Mouse (Mus musculus) forebrain, embryonic 12.5 days (tissue): ENCODE measurements around the gene Ypel3. TPM values are rescaled to one million over a fixed set of nuclear protein-coding genes. Genes with fewer than 3 reads are reported as not detected.
"Not testable (repeated sequence)": the region's sequence is repeated elsewhere in the genome, so short reads cannot be mapped to it uniquely, and the experiment has no call there.

Experiments
- ATAC-seq: fragments of 200-750 bp; cut with Nextera tagmentation; 2 replicates; pipeline ENCODE4 v1.8.0; 2017; ENCODE audit warnings: moderate TSS enrichment; ENCODE audit not compliant: low FRiP score
- H3K27ac ChIP-seq: fragments of 300-500 bp; sonication (generic); 2 replicates; pipeline ENCODE4 v1.5.1; 2016; ENCODE audit warnings: mild to moderate bottlenecking
- H3K27me3 ChIP-seq: fragments of 300-500 bp; sonication (generic); 2 replicates; pipeline ENCODE4 v1.6.1; 2016; ENCODE audit warnings: mild to moderate bottlenecking
- H3K36me3 ChIP-seq: fragments of 300-500 bp; sonication (generic); replicated peaks from 2 replicates; pipeline ENCODE4 v1.6.1; 2016; ENCODE audit warnings: mild to moderate bottlenecking
- H3K4me1 ChIP-seq: fragments of 300-500 bp; sonication (generic); 2 replicates; pipeline ENCODE4 v1.6.1; 2016
- H3K4me2 ChIP-seq: fragments of 300-500 bp; sonication (generic); 2 replicates; pipeline ENCODE4 v1.6.1; 2016; ENCODE audit warnings: mild to moderate bottlenecking, moderate library complexity
- H3K4me3 ChIP-seq: fragments of 300-500 bp; sonication (generic); replicated peaks from 2 replicates; pipeline ENCODE4 v1.5.1; 2016; ENCODE audit warnings: mild to moderate bottlenecking
- H3K9ac ChIP-seq: fragments of 300-500 bp; sonication (generic); 2 replicates; pipeline ENCODE4 v1.6.1; 2016; ENCODE audit warnings: mild to moderate bottlenecking
- H3K9me3 ChIP-seq: fragments of 300-500 bp; sonication (generic); 2 replicates; pipeline ENCODE4 v1.6.1; 2016
- WGBS: fragments of 180-500 bp; shearing (Covaris S2); methylation state at CpG from one replicate; pipeline ENCODE4 v1.1.7; 2016; 5-methylcytosine and 5-hydroxymethylcytosine counted together
- polyA plus RNA-seq: library from polyadenylated mRNA; unstranded; fragments of >200 nt; fragmentation: Nextera tagmentation; extraction: Ambion mirVana; gene quantifications from 2 replicates; pipeline ENCODE4 v1.2.1, GENCODE M21; 2016

Gene Ypel3
- 91.8 and 92.7 TPM in 2 replicates for polyA plus RNA-seq

- no peaks in the 10 kb centered on the region for H3K9me3 ChIP-seq
- peak within 1 kb of the TSS; percentile 84 for H3K27ac ChIP-seq
- H3K27me3 ChIP-seq = no peaks in the 10 kb centered on the region
- peak within 1 kb of the TSS; percentile 75 for H3K9ac ChIP-seq
- peaks cover 7% of the 10 kb centered on the region; the same call in 1 of the 2 replicates for H3K36me3 ChIP-seq
- H3K4me1 ChIP-seq = peaks cover 42% of the 10 kb centered on the region
- H3K4me2 ChIP-seq = peak within 1 kb of the TSS; percentile 81
- peak; percentile 90 for ATAC-seq
- WGBS = under 1% methylated on average over 26 of the region's 37 CpGs
- H3K4me3 ChIP-seq = peak within 1 kb of the TSS; percentile 66
These were observed at the start of gene Ypel3 for GRCm38 (mm10) chr7:126776598-126777057. Ypel3 (plus strand) TSS chr7:126776955.

- H3K4me2 ChIP-seq, ATAC-seq, H3K9ac ChIP-seq, H3K27me3 ChIP-seq, H3K36me3 ChIP-seq, H3K27ac ChIP-seq, H3K4me1 ChIP-seq, H3K4me3 ChIP-seq, H3K9me3 ChIP-seq: not testable (repeated sequence)
- WGBS = 85% methylated on average over 4 of the region's 4 CpGs
These were observed 46.4 kb upstream of the Ypel3 start for GRCm38 (mm10) chr7:126730256-126730789.

DNA sequence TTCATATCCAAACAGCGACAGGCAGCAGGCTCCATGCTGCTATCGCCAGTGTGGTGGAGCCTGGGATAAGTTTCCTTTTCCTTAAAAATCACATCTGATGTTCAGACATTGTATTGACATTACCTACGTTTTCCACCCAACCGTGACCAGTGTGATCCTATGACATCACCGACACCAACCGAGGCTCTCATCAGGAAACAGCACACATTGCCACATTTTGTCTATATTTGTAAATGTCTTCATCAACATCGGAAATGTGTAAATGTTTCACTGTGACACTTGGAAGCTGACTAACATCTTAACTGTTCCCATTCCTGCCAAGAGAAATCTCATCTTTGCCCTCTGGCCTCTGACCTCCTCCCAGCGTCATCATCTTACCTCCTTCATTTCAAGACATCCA lies 40.6 kb upstream of the Ypel3 start:
- Histone ChIP-seq H3K9ac (no peak overlapping the region), H3K27me3 (no peaks in the 10 kb centered on the region), H3K4me2 (no peak overlapping the region), H3K9me3 (no peaks in the 10 kb centered on the region), H3K27ac (no peak overlapping the region), H3K4me3 (no peak overlapping the region), H3K4me1 (no peaks in the 10 kb centered on the region), H3K36me3 (no peaks in the 10 kb centered on the region)
- ATAC-seq = no peak
- 88% methylated on average over 8 of the region's 8 CpGs for WGBS

DNA sequence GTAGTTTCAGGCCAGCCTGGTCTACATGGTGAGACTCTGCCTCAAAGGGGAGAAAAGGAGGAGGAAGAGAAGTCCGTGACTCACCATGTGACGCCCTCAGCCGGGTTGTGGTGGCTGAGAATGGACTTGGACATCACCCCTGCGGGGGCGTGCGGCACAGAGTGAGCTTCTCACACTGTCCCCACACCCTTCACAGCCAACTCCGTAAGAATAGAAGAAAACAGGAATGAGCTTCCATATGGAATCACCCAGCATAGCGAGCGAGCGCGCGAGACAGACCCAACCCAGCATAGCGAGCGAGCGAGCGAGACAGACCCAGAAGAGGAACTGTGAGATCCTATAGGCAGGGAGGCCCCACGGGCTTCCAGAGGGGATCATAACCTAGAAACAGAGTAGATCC lies 37.2 kb upstream of the Ypel3 start:
- no peaks in the 10 kb centered on the region for H3K4me1 ChIP-seq
- no peak for ATAC-seq
- no peaks in the 10 kb centered on the region for H3K9me3 ChIP-seq
- no peak overlapping the region for H3K9ac ChIP-seq
- no peaks in the 10 kb centered on the region for H3K36me3 ChIP-seq
- H3K4me3 ChIP-seq = no peak overlapping the region
- H3K27ac ChIP-seq = no peak overlapping the region
- WGBS = 90% methylated on average over 17 of the region's 17 CpGs
- no peaks in the 10 kb centered on the region for H3K27me3 ChIP-seq
- H3K4me2 ChIP-seq = no peak overlapping the region

GRCm38 (mm10) chr7:126740132-126740735 lies 36.5 kb upstream of the Ypel3 start:
- Histone ChIP-seq H3K4me2 (no peak overlapping the region), H3K27ac (no peak overlapping the region), H3K36me3 (no peaks in the 10 kb centered on the region), H3K4me1 (no peaks in the 10 kb centered on the region), H3K27me3 (no peaks in the 10 kb centered on the region), H3K4me3 (no peak overlapping the region), H3K9me3 (no peaks in the 10 kb centered on the region), H3K9ac (no peak overlapping the region)
- WGBS = 81% methylated on average over 13 of the region's 13 CpGs
- ATAC-seq = no peak

GRCm38 (mm10) chr7:126740977-126741376 lies 35.8 kb upstream of the Ypel3 start:
- H3K27me3 ChIP-seq = no peaks in the 10 kb centered on the region
- H3K9me3 ChIP-seq = no peaks in the 10 kb centered on the region
- no peaks in the 10 kb centered on the region for H3K4me1 ChIP-seq
- WGBS = 92% methylated on average over 5 of the region's 5 CpGs
- no peak overlapping the region for H3K9ac ChIP-seq
- no peak overlapping the region for H3K4me2 ChIP-seq
- no peak overlapping the region for H3K27ac ChIP-seq
- no peak overlapping the region for H3K4me3 ChIP-seq
- no peaks in the 10 kb centered on the region for H3K36me3 ChIP-seq
- no peak for ATAC-seq

DNA sequence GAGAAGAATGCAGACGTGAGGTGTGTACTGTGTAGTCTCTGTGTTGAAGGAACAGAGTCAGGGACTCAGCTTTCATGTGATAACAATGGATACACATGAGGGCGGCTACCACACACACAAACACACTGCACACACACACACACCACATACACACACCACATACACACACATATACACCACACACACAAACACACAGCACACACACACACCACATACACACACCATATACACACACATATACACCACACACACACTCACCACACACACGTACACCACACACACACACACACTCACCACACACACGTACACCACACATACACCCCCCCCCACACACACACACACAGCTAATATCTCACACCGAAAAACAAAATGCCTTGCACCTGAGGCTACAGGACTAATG lies 35.3 kb upstream of the Ypel3 start:
- no peak overlapping the region for H3K4me3 ChIP-seq
- H3K4me1 ChIP-seq = no peaks in the 10 kb centered on the region
- no peaks in the 10 kb centered on the region for H3K27me3 ChIP-seq
- WGBS = 88% methylated on average over 5 of the region's 5 CpGs
- H3K4me2 ChIP-seq = no peak overlapping the region
- H3K9me3 ChIP-seq = no peaks in the 10 kb centered on the region
- H3K27ac ChIP-seq = no peak overlapping the region
- H3K9ac ChIP-seq = no peak overlapping the region
- no peak for ATAC-seq
- H3K36me3 ChIP-seq = no peaks in the 10 kb centered on the region

DNA sequence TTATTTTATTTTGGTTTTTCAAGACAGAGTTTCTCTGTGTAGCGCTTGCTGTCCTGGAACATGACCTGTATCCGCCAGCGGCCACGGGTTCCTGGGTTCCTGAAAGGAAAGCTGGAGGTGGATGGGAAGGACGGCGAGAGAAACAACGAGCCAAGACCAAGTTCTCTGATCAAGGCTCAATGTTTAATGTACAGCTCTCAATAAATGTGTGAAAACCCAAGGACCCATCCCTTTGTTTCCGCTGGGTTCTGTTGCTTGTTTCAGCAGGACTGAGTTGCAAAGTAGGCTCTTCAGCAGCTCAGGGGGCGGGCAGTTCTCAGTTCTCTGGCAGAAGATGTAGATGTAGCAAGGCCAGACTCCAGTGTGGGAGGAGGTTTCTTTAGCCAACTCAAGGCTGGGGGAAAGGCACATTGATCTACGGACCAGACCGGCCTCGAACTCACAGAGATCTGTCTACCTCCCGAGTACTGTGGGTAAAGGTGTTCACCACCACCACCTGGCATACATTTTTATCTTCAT lies 34.7 kb upstream of the Ypel3 start:
- Histone ChIP-seq H3K27me3 (no peaks in the 10 kb centered on the region), H3K9ac (no peak overlapping the region), H3K36me3 (no peaks in the 10 kb centered on the region), H3K4me2 (no peak overlapping the region), H3K4me3 (no peak overlapping the region), H3K9me3 (no peaks in the 10 kb centered on the region), H3K4me1 (no peaks in the 10 kb centered on the region), H3K27ac (no peak overlapping the region)
- ATAC-seq = no peak
- 90% methylated on average over 13 of the region's 13 CpGs for WGBS

DNA sequence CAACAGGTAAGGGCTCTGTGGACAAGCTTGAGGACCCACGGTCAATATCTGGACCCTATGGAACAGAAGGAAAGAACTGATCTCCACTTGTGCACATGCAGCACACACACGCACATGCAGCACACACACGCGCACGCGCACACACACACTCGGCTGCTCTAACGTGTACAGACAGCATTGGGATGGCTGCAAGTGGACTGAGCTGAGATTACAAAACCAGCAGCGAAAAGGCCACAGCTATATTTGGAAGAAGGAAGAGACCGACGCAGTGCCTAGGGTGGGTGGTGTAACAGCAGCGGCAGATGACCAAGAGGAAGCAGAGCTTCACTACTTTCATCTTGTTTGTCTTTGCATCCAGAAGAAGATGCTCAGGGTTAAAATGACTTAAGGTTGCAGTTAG lies 30.7 kb upstream of the Ypel3 start:
- Histone ChIP-seq H3K4me3 (no peak overlapping the region), H3K27ac (no peak overlapping the region), H3K36me3 (no peaks in the 10 kb centered on the region), H3K4me2 (no peak overlapping the region), H3K9me3 (no peaks in the 10 kb centered on the region), H3K9ac (no peak overlapping the region), H3K27me3 (no peaks in the 10 kb centered on the region), H3K4me1 (no peaks in the 10 kb centered on the region)
- no peak for ATAC-seq
- WGBS = 92% methylated on average over 12 of the region's 12 CpGs

DNA sequence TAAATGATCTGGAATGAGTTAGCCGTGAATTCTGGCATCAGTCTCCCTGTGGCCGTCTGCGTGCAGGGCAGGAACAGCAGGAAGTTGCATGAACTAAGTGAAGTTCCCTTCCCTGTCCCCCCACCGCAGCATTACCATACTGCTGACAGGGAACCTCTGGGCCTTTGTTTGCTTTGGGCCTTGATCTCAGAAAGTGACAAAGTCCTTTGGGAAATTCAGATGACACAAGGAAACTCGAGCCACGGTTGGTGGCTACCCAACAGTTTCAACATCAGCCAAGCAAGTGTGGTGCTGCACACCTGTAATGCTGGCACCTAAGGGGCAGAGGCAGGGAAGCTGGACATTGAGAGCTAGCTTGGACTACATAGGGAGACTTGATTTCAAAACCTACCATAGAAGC lies 30.0 kb upstream of the Ypel3 start:
- 51% methylated on average over 6 of the region's 6 CpGs for WGBS

DNA sequence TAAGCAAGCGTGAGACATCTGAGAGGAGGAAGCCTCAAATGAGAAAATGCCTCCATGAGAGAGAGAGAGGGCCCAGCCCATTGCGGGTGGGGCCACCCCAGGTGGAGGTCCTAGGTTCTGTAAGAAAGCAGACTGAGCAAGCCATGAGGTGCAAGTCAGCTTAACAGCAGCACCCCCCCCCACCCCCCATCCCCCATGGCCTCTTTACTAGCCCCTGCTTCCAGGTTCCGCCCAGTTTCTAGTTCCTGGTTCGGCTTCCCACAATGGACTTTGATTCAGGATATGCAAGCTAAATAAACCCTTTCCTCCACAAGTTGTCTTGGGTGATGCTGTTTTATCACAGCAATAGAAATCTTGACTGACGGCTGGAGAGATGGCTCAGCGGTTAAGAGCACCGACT lies 27.9 kb upstream of the Ypel3 start:
- no peak overlapping the region for H3K9ac ChIP-seq
- H3K4me3 ChIP-seq = no peak overlapping the region
- H3K36me3 ChIP-seq = no peaks in the 10 kb centered on the region
- no peak overlapping the region for H3K27ac ChIP-seq
- H3K4me1 ChIP-seq = no peaks in the 10 kb centered on the region
- WGBS = 83% methylated on average over 7 of the region's 7 CpGs
- no peaks in the 10 kb centered on the region for H3K9me3 ChIP-seq
- ATAC-seq = no peak
- no peak overlapping the region for H3K4me2 ChIP-seq
- H3K27me3 ChIP-seq = no peaks in the 10 kb centered on the region

More for the DNA sequence above, 30.0 kb upstream of the Ypel3 start:
- Histone ChIP-seq H3K27me3 (no peaks in the 10 kb centered on the region), H3K27ac (no peak overlapping the region), H3K4me2 (no peak overlapping the region), H3K9me3 (no peaks in the 10 kb centered on the region), H3K4me1 (no peaks in the 10 kb centered on the region), H3K4me3 (no peak overlapping the region), H3K36me3 (no peaks in the 10 kb centered on the region), H3K9ac (no peak overlapping the region)
- no peak for ATAC-seq

GRCm38 (mm10) chr7:126749582-126750343 lies 27.0 kb upstream of the Ypel3 start:
- Histone ChIP-seq H3K4me2 (no peak overlapping the region), H3K4me1 (no peaks in the 10 kb centered on the region), H3K9me3 (no peaks in the 10 kb centered on the region), H3K4me3 (no peak overlapping the region), H3K36me3 (no peaks in the 10 kb centered on the region), H3K27ac (no peak overlapping the region), H3K9ac (no peak overlapping the region), H3K27me3 (no peaks in the 10 kb centered on the region)
- WGBS = 95% methylated on average over 17 of the region's 17 CpGs
- ATAC-seq = no peak
